Mouse (Mus musculus) forebrain, embryonic 15.5 days (tissue): ENCODE results near the gene Ccdc136. TPM values are rescaled to one million over a fixed set of nuclear protein-coding genes. Genes with fewer than 3 reads are reported as not detected.
A peak's percentile ranks its signal among the peaks of the same experiment; 100 is the strongest.

Experiments used
- ATAC-seq: fragments of 200-750 bp; cut with Nextera tagmentation; replicated peaks from 2 replicates; pipeline ENCODE4 v1.8.0; 2017; ENCODE audit warnings: mild to moderate bottlenecking, moderate TSS enrichment, moderate library complexity
- H3K27ac ChIP-seq: fragments of 300-500 bp; sonication (generic); replicated peaks from 2 replicates; pipeline ENCODE4 v1.5.1; 2015; ENCODE audit warnings: mild to moderate bottlenecking, inconsistent platforms
- H3K27me3 ChIP-seq: fragments of 300-500 bp; sonication (generic); 2 replicates; pipeline ENCODE4 v1.6.1; 2015; ENCODE audit warnings: inconsistent platforms
- H3K36me3 ChIP-seq: fragments of 300-500 bp; sonication (generic); 2 replicates; pipeline ENCODE4 v1.6.1; 2015; ENCODE audit warnings: mild to moderate bottlenecking, inconsistent platforms
- H3K4me1 ChIP-seq: fragments of 300-500 bp; sonication (generic); 2 replicates; pipeline ENCODE4 v1.6.1; 2015; ENCODE audit warnings: inconsistent platforms
- H3K4me2 ChIP-seq: fragments of 300-500 bp; sonication (generic); replicated peaks from 2 replicates; pipeline ENCODE4 v1.6.1; 2015; ENCODE audit warnings: mild to moderate bottlenecking, inconsistent platforms
- H3K4me3 ChIP-seq: fragments of 300-500 bp; sonication (generic); 2 replicates; pipeline ENCODE4 v1.5.1; 2015; ENCODE audit warnings: mild to moderate bottlenecking, inconsistent platforms
- H3K9ac ChIP-seq: fragments of 300-500 bp; sonication (generic); replicated peaks from 2 replicates; pipeline ENCODE4 v1.6.1; 2015; ENCODE audit warnings: mild to moderate bottlenecking, inconsistent platforms
- H3K9me3 ChIP-seq: fragments of 300-500 bp; sonication (generic); 2 replicates; pipeline ENCODE4 v1.6.1; 2016; ENCODE audit warnings: inconsistent platforms
- WGBS: fragments of 180-500 bp; shearing (Covaris S2); methylation state at CpG from one replicate; pipeline ENCODE4 v1.1.7; 2015; ENCODE audit warnings: mixed read lengths; 5-methylcytosine and 5-hydroxymethylcytosine counted together
- polyA plus RNA-seq: library from polyadenylated mRNA; unstranded; fragments of >200 nt; fragmentation: Nextera tagmentation; extraction: Ambion mirVana; gene quantifications from 2 replicates; pipeline ENCODE4 v1.2.1, GENCODE M21; 2015

The Ccdc136 gene
- polyA plus RNA-seq, 1 experiment from 2014 or later: 42.2 TPM

DNA sequence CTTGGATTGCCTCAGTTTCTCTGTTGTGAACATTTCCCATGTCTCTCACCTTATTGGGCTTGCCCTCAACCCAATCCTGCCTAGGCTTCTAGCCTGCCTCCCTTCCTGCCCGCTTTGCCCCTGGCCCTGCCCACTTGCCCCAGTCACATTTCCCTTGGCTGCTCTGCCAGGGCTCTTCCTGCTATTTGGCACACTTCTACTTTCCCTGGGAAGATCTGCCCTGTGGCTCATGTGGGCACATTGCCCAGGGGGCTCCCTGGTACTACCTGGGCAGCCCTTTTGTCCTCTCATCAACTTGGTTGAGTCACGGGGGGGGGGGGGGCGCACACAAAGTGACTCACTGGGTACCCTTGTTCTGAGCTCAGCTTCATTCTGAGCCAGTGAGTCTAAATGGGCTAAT lies 36.0 kb downstream of the Ccdc136 start:
- ATAC-seq: no peak
- 30% methylated on average over 3 of the region's 3 CpGs for WGBS
- H3K9ac ChIP-seq: no peak overlapping the region
- peaks cover 25% of the 10 kb centered on the region for H3K27me3 ChIP-seq
- H3K4me3 ChIP-seq: no peak overlapping the region
- H3K4me1 ChIP-seq: peaks cover 53% of the 10 kb centered on the region
- no peak overlapping the region for H3K4me2 ChIP-seq
- no peaks in the 10 kb centered on the region for H3K36me3 ChIP-seq
- H3K9me3 ChIP-seq: no peaks in the 10 kb centered on the region
- H3K27ac ChIP-seq: no peak overlapping the region

DNA sequence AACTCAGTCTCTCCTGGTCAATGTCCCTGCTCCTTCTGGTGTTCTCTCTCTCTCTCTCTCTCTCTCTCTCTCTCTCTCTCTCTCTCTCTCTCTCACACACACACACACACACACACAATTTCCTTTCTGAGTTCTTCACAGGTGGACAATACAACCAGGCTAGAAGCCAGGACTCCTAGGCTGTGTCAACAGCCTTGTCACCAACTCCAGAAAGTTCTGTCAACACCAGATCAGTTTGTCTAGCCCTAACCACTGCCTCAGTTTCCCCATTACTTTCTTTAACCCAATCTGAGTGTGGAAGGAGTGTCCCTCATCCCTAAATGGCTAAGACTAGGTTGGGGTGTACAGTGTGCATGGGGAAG lies 36.5 kb downstream of the Ccdc136 start:
- Histone ChIP-seq H3K27ac (no peak overlapping the region), H3K4me2 (peak overlapping the region; percentile 80), H3K36me3 (no peaks in the 10 kb centered on the region), H3K9me3 (no peaks in the 10 kb centered on the region), H3K27me3 (peaks cover 25% of the 10 kb centered on the region), H3K9ac (peak overlapping the region; percentile 49), H3K4me3 (peak overlapping the region; percentile 45), H3K4me1 (peaks cover 53% of the 10 kb centered on the region)
- no peak for ATAC-seq

DNA sequence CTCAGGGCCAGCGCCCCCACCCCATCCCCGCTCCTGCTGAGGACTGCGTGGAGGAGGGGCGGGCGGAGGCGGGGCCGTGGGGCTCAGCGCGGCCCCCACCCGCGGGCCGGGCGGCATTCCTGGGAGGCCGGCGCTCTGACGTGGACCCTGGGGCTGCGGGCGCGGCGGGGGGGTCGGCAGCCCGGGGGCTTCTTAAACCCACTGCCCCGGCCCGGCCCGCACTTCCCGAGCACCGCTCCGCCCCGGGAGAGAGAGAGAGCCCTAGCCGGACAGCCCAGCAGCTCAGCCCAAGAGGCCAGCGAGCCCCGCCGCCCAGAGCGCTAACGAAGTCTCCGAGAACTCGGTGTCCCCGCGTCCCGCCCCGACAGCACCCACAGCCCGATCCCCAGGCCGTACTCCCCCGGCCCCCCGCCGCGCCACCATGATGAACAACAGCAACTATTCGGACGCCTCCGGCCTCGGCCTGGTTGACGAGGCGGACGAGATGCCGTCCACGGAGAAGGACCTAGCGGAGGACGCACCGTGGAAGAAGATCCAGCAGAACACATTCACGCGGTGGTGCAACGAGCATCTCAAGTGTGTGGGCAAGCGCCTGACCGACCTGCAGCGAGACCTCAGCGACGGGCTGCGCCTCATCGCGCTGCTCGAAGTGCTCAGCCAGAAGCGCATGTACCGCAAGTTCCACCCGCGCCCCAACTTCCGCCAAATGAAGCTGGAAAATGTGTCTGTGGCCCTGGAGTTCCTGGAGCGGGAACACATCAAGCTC lies 37.1 kb downstream of the Ccdc136 start, which contains the start of gene Flnc:
Gene Flnc, plus strand, starts transcription at position 219 of the 766 bp plus-strand sequence.
- Histone ChIP-seq H3K36me3 (no peaks in the 10 kb centered on the region), H3K27ac (no peak within 1 kb of the TSS), H3K9ac (peak within 1 kb of the TSS; percentile 49), H3K4me1 (peaks cover 53% of the 10 kb centered on the region), H3K9me3 (no peaks in the 10 kb centered on the region), H3K27me3 (peaks cover 25% of the 10 kb centered on the region), H3K4me2 (peak within 1 kb of the TSS; percentile 80), H3K4me3 (peak within 1 kb of the TSS; percentile 45)
- under 1% methylated on average over 77 of the region's 77 CpGs for WGBS
- ATAC-seq: no peak; the same call in 1 of the 2 replicates

DNA sequence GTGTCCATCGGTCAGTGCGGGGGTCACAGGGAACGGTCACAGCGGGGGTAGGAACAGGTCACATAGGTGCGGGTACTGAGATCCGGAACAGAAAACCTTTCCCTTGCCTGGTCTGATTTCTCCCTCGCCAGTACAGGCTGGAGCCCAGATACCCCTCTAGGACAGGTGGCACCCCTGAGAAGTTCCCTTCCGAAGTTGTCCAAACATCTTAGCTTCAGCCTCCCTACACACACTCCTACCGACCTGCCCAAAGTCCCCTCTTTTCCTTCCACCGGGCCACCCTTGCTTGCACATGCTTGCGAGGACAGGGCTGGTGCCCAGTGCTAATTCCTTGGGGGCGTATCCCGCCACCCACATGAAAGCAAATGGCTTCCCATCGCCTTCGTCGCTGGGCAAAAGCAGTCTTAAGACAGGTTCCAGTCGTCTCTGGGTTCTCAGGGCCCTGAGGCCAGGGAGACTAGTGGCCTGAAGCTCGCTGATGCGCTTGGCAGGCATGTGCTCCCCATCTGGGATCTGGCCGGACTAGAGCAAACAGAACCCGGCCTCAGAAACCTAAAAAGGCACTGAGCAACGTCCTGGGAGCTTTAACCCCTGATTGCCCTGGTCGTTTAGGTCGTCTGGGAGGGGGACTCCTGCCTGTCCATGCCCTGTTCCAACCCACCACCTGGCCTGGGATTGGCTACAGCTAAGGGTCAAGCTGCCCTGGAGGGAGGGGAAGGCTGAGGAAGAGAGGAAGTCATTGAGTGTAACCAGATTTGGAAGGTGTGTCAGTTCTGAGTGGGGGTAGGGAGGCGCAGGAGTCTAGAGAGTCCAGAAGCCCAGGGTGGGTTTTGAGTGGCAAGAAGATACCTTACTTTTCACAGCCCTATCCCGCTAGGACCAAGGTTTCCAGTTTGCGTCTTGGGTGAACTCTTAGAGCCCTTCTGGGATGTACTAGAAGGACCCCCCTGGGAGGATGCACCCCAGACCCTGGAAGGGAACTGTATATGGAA lies 38.0 kb downstream of the Ccdc136 start:
- H3K9ac ChIP-seq: no peak overlapping the region

DNA sequence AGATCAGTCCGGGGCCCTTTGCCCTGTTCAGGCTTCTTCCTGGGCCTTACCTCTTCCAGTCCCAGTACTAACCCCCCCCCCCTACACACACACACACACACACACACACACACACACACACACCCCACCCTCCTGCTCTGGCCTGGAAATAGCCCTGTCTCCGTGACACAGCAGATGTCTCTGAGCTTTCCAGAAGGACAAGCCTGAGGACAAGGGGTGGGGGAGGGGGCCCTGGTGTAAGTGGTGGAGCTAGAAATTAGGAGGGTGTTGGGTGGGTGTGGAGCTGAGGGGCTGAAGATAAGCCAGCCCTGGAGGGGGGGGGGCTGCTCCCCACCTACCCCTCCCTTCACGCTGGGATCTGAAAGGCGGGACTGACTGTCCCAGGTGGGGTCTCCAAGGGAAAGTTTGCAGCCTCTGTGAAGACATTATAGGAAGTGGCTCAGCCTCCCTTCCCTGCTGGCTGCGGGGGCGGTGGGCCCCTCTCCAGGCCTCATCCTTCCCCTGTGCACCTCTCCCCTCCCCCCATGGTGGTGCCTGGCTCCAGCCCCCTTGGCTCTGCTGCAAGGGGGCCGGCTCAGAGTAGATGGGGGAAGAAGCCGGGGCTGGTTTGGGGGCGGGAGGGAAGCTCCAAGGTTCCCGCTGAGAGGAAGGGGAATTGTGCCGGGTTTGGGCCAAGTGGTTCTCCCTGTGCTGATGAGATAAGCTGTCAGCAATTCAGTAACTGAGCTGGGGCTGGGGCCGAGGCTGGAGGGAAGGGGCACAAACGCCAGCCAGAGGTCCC lies 39.0 kb downstream of the Ccdc136 start:
- Histone ChIP-seq H3K4me2 (peak overlapping the region; percentile 22), H3K4me1 (peaks cover 53% of the 10 kb centered on the region), H3K36me3 (no peaks in the 10 kb centered on the region), H3K27me3 (peaks cover 25% of the 10 kb centered on the region), H3K9me3 (no peaks in the 10 kb centered on the region), H3K27ac (peak overlapping the region; percentile 40), H3K4me3 (no peak overlapping the region), H3K9ac (no peak overlapping the region)
- WGBS: 6% methylated on average over 13 of the region's 13 CpGs
- ATAC-seq: peak; percentile 23; the same call in 1 of the 2 replicates

More for the DNA sequence above, 38.0 kb downstream of the Ccdc136 start:
- Histone ChIP-seq H3K4me1 (peaks cover 53% of the 10 kb centered on the region), H3K4me2 (peak overlapping the region; percentile 80), H3K9me3 (no peaks in the 10 kb centered on the region), H3K27ac (no peak overlapping the region), H3K4me3 (peak overlapping the region; percentile 45), H3K27me3 (peaks cover 25% of the 10 kb centered on the region), H3K36me3 (no peaks in the 10 kb centered on the region)
- 9% methylated on average over 27 of the region's 27 CpGs for WGBS
- no peak for ATAC-seq

DNA sequence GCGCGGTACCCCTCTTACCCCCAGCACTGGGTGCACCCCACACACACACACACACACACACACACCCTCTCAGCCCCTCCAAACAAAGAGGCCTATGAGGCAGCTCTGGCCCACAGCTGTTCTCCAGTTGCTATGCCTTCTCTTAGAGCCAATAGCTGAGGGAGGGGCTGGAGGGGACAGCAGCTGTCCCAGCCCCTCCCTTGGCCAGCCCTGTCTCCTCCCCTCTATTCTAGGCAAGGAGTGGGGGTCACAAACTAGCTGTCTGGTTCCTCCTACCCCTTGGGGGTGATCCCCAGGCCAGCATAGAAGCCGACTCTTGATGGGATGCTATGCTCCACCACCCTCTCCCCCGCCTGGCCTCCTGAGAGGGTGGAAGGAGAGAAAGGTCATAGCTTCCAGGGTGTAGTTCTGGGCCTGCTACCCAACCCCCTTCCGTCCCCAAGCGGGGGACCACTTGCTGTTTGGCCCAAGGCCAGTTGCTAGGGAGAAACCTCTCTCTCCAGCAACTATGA lies 39.9 kb downstream of the Ccdc136 start:
- H3K4me2 ChIP-seq: 0 out of 2 replicates have a peak overlapping the region, but pooled peaks have one; percentile 14
- H3K36me3 ChIP-seq: no peaks in the 10 kb centered on the region
- no peak overlapping the region for H3K9ac ChIP-seq
- H3K4me1 ChIP-seq: peaks cover 53% of the 10 kb centered on the region
- ATAC-seq: 0 out of 2 replicates have a peak, but pooled peaks have one; percentile 38
- H3K9me3 ChIP-seq: no peaks in the 10 kb centered on the region
- H3K4me3 ChIP-seq: no peak overlapping the region
- H3K27ac ChIP-seq: peak overlapping the region; percentile 40
- WGBS: 13% methylated on average over 6 of the region's 6 CpGs
- peaks cover 25% of the 10 kb centered on the region for H3K27me3 ChIP-seq

DNA sequence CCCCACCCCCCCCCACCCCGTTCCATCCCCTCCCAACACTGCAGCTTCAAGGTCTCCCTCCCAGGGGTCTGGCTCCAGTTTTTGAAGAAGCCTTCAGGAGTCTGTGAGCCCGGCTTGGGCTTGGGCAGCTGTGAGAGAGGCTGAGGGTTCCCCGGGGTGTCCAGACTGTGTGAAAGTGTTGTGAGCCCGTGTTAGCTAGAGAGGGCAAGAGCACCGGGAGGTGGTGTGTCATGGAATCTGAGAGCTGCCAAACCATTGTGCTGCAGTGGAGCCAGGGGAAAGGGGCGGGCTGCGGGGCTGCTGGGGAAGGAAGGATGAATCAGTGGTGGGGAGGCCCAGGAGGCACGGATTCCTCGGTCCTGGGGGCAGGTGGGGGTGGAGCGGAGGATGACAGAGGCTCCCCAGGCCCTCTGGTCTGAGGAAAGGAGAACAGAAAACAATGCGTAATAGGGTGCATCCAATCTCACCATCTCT lies 40.4 kb downstream of the Ccdc136 start:
- no peak overlapping the region for H3K4me2 ChIP-seq

DNA sequence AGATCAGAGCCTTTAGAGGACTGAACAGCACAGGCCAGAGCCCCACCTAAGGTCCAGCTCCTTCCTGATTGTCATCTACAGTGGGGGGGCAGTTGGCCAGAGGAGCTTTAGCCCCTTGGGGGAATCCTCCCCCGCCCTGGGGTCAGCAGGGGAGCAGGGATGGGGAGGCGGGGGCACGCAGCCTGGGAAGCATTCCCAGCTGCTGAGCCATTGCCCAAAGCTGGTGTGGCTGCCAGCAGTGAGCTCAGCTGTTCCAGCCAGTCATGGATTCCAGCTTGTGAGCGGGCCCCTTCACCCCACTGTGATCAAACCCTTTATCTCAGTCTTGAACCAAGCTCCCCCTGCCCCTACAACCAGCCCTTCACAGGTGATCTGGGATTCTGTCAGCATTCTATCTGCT lies 43.1 kb downstream of the Ccdc136 start:
- WGBS: 74% methylated on average over 4 of the region's 4 CpGs
- Histone ChIP-seq H3K4me3 (no peak overlapping the region), H3K36me3 (no peaks in the 10 kb centered on the region), H3K27ac (no peak overlapping the region), H3K9ac (no peak overlapping the region), H3K27me3 (peaks cover 13% of the 10 kb centered on the region), H3K9me3 (no peaks in the 10 kb centered on the region), H3K4me1 (peaks cover 24% of the 10 kb centered on the region), H3K4me2 (no peak overlapping the region)
- ATAC-seq: no peak

More for the DNA sequence above, 40.4 kb downstream of the Ccdc136 start:
- Histone ChIP-seq H3K27ac (peak overlapping the region; percentile 5; the same call in 1 of the 2 replicates), H3K9me3 (no peaks in the 10 kb centered on the region), H3K9ac (no peak overlapping the region), H3K36me3 (no peaks in the 10 kb centered on the region), H3K4me3 (no peak overlapping the region), H3K27me3 (peaks cover 25% of the 10 kb centered on the region), H3K4me1 (peaks cover 49% of the 10 kb centered on the region)
- peak; percentile 34; the same call in 1 of the 2 replicates for ATAC-seq
- WGBS: 7% methylated on average over 11 of the region's 11 CpGs

DNA sequence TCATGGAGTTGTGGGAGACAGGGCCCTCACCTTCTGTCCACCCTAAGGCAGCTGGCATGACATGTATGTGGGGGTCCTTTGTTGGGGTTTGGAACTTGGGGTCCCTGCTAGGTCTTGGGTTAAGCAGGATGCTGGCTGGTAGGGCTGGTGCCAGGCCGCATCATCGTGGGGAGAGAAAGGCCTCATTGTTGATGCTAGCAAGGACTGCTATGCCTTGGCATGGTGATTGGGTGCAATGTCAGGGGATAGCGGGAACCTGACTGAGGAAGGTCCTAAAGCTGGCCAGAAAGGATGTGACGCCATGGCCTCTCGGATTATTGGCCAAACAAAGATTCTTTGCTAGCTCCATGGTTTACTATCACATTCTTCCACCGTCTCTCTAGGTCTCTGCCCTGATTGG lies 43.7 kb downstream of the Ccdc136 start:
- H3K36me3 ChIP-seq: no peaks in the 10 kb centered on the region
- H3K4me2 ChIP-seq: no peak overlapping the region
- peaks cover 19% of the 10 kb centered on the region for H3K4me1 ChIP-seq
- H3K9me3 ChIP-seq: no peaks in the 10 kb centered on the region
- H3K9ac ChIP-seq: no peak overlapping the region
- no peak overlapping the region for H3K27ac ChIP-seq
- ATAC-seq: no peak
- WGBS: 85% methylated on average over 6 of the region's 6 CpGs
- H3K4me3 ChIP-seq: no peak overlapping the region
- peaks cover 9% of the 10 kb centered on the region; the same call in 1 of the 2 replicates for H3K27me3 ChIP-seq

DNA sequence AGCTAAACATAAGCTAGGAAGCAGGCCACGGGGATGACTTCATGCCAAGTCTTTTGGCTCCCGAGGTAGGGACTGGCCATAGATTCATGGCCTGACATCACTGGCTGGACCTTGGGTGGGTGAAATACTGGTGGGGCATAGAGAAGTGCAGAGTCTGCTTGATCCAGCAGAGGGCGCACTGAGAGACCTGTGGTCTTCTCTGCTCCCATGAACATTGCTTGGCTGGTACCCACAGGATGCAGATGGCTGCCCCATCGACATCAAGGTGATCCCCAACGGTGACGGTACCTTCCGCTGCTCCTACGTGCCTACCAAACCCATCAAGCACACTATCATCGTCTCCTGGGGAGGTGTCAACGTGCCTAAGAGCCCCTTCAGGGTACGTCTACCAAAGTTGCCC lies 48.7 kb downstream of the Ccdc136 start:
- Histone ChIP-seq H3K4me1 (no peaks in the 10 kb centered on the region), H3K36me3 (no peaks in the 10 kb centered on the region)

DNA sequence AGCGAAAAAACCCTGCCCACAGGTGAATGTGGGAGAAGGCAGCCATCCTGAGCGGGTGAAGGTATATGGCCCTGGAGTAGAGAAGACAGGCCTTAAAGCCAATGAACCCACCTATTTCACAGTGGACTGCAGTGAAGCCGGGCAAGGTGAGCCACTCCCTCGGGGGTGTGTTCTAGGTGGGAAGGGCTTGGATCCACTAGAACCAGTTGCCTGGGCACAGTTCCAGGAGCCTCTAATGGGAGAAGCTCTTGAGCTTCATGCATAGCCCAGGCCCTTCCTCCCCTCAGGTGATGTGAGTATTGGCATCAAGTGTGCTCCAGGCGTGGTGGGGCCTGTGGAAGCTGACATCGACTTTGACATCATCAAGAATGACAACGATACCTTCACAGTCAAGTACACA lies 49.2 kb downstream of the Ccdc136 start:
- no peak overlapping the region for H3K4me3 ChIP-seq

More for the DNA sequence above, 48.7 kb downstream of the Ccdc136 start:
- H3K27me3 ChIP-seq: no peaks in the 10 kb centered on the region
- WGBS: 72% methylated on average over 11 of the region's 11 CpGs
- H3K9me3 ChIP-seq: no peaks in the 10 kb centered on the region
- H3K4me2 ChIP-seq: no peak overlapping the region
- no peak overlapping the region for H3K9ac ChIP-seq
- H3K27ac ChIP-seq: no peak overlapping the region
- ATAC-seq: no peak
- H3K4me3 ChIP-seq: no peak overlapping the region

More for the DNA sequence above, 49.2 kb downstream of the Ccdc136 start:
- H3K36me3 ChIP-seq: no peaks in the 10 kb centered on the region
- H3K4me1 ChIP-seq: no peaks in the 10 kb centered on the region
- H3K9ac ChIP-seq: no peak overlapping the region
- 96% methylated on average over 7 of the region's 7 CpGs for WGBS
- H3K27me3 ChIP-seq: no peaks in the 10 kb centered on the region
- H3K4me2 ChIP-seq: no peak overlapping the region
- no peak for ATAC-seq
- no peak overlapping the region for H3K27ac ChIP-seq
- H3K9me3 ChIP-seq: no peaks in the 10 kb centered on the region
